Mouse (Mus musculus) embryonic fibroblast, embryonic 13.5 days (primary cell): Measurements from ENCODE around the gene Fmo2. TPM values are rescaled to one million over a fixed set of nuclear protein-coding genes. Genes with fewer than 3 reads are reported as not detected.

Experiments
- H3K27ac ChIP-seq: 2 replicates; pipeline ENCODE4 v1.5.1; 2012; ENCODE audit warnings: low read length, control low read depth, inconsistent platforms; ENCODE audit not compliant: insufficient read depth
- H3K4me1 ChIP-seq: 2 replicates; pipeline ENCODE4 v1.6.1; 2011; ENCODE audit warnings: low read length; ENCODE audit not compliant: control insufficient read depth, insufficient read depth
- H3K4me3 ChIP-seq: 2 replicates; pipeline ENCODE4 v1.5.1; 2011; ENCODE audit warnings: mild to moderate bottlenecking, control low read depth, low read length; ENCODE audit not compliant: insufficient read depth
- CTCF ChIP-seq: IDR thresholded peaks from 2 replicates; pipeline ENCODE4 v1.5.1; 2011; ENCODE audit warnings: mild to moderate bottlenecking, control low read depth, low read length, moderate library complexity, borderline replicate concordance; ENCODE audit not compliant: insufficient read depth
- POLR2A ChIP-seq: IDR thresholded peaks from 2 replicates; pipeline ENCODE4 v1.6.1; 2011; ENCODE audit warnings: low read depth, mild to moderate bottlenecking, control low read depth, low read length, moderate library complexity
- polyA plus RNA-seq: library from polyadenylated mRNA; stranded (reverse); fragments of >200 nt; gene quantifications from 2 replicates; pipeline ENCODE4 v1.2.4, GENCODE M21; 2011; ENCODE audit warnings: low read depth; ENCODE audit not compliant: missing spikeins, insufficient read length

Fmo2 gene
- polyA plus RNA-seq, 1 experiment = 0.19 TPM

GRCm38 (mm10) chr1:162932386-162932785 is 33.9 kb upstream of the Fmo2 start:
- Histone ChIP-seq H3K4me1 (no peaks in the 10 kb centered on the region), H3K27ac (no peak overlapping the region), H3K4me3 (no peak overlapping the region)
- TF ChIP-seq CTCF = no peak
- no peak for TF ChIP-seq POLR2A

GRCm38 (mm10) chr1:162931880-162932279 is 33.4 kb upstream of the Fmo2 start:
- H3K4me1 ChIP-seq = no peaks in the 10 kb centered on the region
- H3K27ac ChIP-seq = no peak overlapping the region
- no peak overlapping the region for H3K4me3 ChIP-seq
- TF ChIP-seq CTCF (no peak), POLR2A (no peak)

GRCm38 (mm10) chr1:162931310-162931875 is 32.9 kb upstream of the Fmo2 start:
- TF ChIP-seq CTCF (no peak), POLR2A (no peak)
- H3K4me3 ChIP-seq = no peak overlapping the region
- no peaks in the 10 kb centered on the region for H3K4me1 ChIP-seq
- no peak overlapping the region for H3K27ac ChIP-seq

GRCm38 (mm10) chr1:162930631-162931030 is 32.1 kb upstream of the Fmo2 start:
- no peak for TF ChIP-seq CTCF
- Histone ChIP-seq H3K4me3 (no peak overlapping the region), H3K27ac (no peak overlapping the region), H3K4me1 (no peaks in the 10 kb centered on the region)

- Histone ChIP-seq H3K27ac (no peak overlapping the region), H3K4me3 (no peak overlapping the region), H3K4me1 (no peaks in the 10 kb centered on the region)
- no peak for TF ChIP-seq CTCF
- TF ChIP-seq POLR2A = no peak
Observed at GRCm38 (mm10) chr1:162929146-162929545, 30.6 kb upstream of the Fmo2 start.

- TF ChIP-seq POLR2A (no peak), CTCF (no peak)
- Histone ChIP-seq H3K27ac (no peak overlapping the region), H3K4me3 (no peak overlapping the region), H3K4me1 (no peaks in the 10 kb centered on the region)
Observed at GRCm38 (mm10) chr1:162925121-162925520, 26.6 kb upstream of the Fmo2 start.

GRCm38 (mm10) chr1:162916661-162917060 is 18.1 kb upstream of the Fmo2 start:
- Histone ChIP-seq H3K4me3 (no peak overlapping the region), H3K27ac (no peak overlapping the region), H3K4me1 (no peaks in the 10 kb centered on the region)
- TF ChIP-seq CTCF (no peak), POLR2A (no peak)

GRCm38 (mm10) chr1:162914932-162915556 is 16.5 kb upstream of the Fmo2 start:
- Histone ChIP-seq H3K4me3 (no peak overlapping the region), H3K4me1 (no peaks in the 10 kb centered on the region), H3K27ac (no peak overlapping the region)
- no peak for TF ChIP-seq CTCF
- no peak for TF ChIP-seq POLR2A

GRCm38 (mm10) chr1:162912085-162912484 is 13.6 kb upstream of the Fmo2 start:
- H3K4me1 ChIP-seq = no peaks in the 10 kb centered on the region
- no peak for TF ChIP-seq POLR2A
- TF ChIP-seq CTCF = no peak
- H3K27ac ChIP-seq = no peak overlapping the region
- H3K4me3 ChIP-seq = no peak overlapping the region

GRCm38 (mm10) chr1:162901879-162902278 is 3.4 kb upstream of the Fmo2 start:
- H3K27ac ChIP-seq = no peak overlapping the region
- no peak overlapping the region for H3K4me3 ChIP-seq
- no peaks in the 10 kb centered on the region for H3K4me1 ChIP-seq
- TF ChIP-seq CTCF (no peak), POLR2A (no peak)

- Histone ChIP-seq H3K4me1 (no peaks in the 10 kb centered on the region; the same call in 1 of the 2 replicates), H3K4me3 (no peak overlapping the region), H3K27ac (no peak overlapping the region)
- TF ChIP-seq POLR2A = no peak
- no peak for TF ChIP-seq CTCF
Observed at GRCm38 (mm10) chr1:162895900-162896299, 2.6 kb downstream of the Fmo2 start.
